Mouse (Mus musculus) midbrain, embryonic 10.5 days (tissue): ENCODE measurements around the gene Sox10. TPM values are rescaled to one million over a fixed set of nuclear protein-coding genes. Genes with fewer than 3 reads are reported as not detected.

Experiments
- DNase-seq: peaks from one replicate; pipeline ENCODE4 v3.0.0-alpha.2; 2017; ENCODE audit warnings: low spot score
- H3K27ac ChIP-seq: fragments of 300-500 bp; sonication (generic); replicated peaks from 2 replicates; pipeline ENCODE4 v1.5.1; 2016; ENCODE audit warnings: mild to moderate bottlenecking
- H3K27me3 ChIP-seq: fragments of 300-500 bp; sonication (generic); 2 replicates; pipeline ENCODE4 v1.6.1; 2016; ENCODE audit warnings: low read depth, mild to moderate bottlenecking; ENCODE audit not compliant: poor library complexity, severe bottlenecking
- H3K36me3 ChIP-seq: fragments of 300-500 bp; sonication (generic); 2 replicates; pipeline ENCODE4 v1.6.1; 2016; ENCODE audit warnings: mild to moderate bottlenecking, moderate library complexity
- H3K4me1 ChIP-seq: fragments of 300-500 bp; sonication (generic); 2 replicates; pipeline ENCODE4 v1.6.1; 2016
- H3K4me3 ChIP-seq: fragments of 300-500 bp; sonication (generic); 2 replicates; pipeline ENCODE4 v1.5.1; 2016; ENCODE audit warnings: mild to moderate bottlenecking, moderate library complexity
- H3K9me3 ChIP-seq: fragments of 300-500 bp; sonication (generic); replicated peaks from 2 replicates; pipeline ENCODE4 v1.6.1; 2016; ENCODE audit warnings: mild to moderate bottlenecking
- WGBS: fragments of 180-500 bp; shearing (Covaris S2); methylation state at CpG from one replicate; pipeline ENCODE4 v1.1.7; 2016; 5-methylcytosine and 5-hydroxymethylcytosine counted together
- polyA plus RNA-seq: library from polyadenylated mRNA; unstranded; fragments of >200 nt; fragmentation: Nextera tagmentation; extraction: Ambion mirVana; gene quantifications from 2 replicates; pipeline ENCODE4 v1.2.1, GENCODE M21; 2016

Gene Sox10
- polyA plus RNA-seq, 1 experiment from 2014 or later: 2.5 TPM

- H3K36me3 ChIP-seq: peaks cover 77% of the 10 kb centered on the region
- no peaks in the 10 kb centered on the region for H3K4me1 ChIP-seq
- H3K27ac ChIP-seq: no peak overlapping the region
- 83% methylated on average over 10 of the region's 10 CpGs for WGBS
- no peaks in the 10 kb centered on the region for H3K9me3 ChIP-seq
- H3K4me3 ChIP-seq: no peak overlapping the region
- no peak for DNase-seq
- no peaks in the 10 kb centered on the region for H3K27me3 ChIP-seq
These were observed 34.3 kb downstream of the Sox10 start for GRCm38 (mm10) chr15:79130782-79131181.

- peaks cover 89% of the 10 kb centered on the region for H3K36me3 ChIP-seq
- no peaks in the 10 kb centered on the region for H3K9me3 ChIP-seq
- WGBS: 87% methylated on average over 7 of the region's 7 CpGs
- H3K27ac ChIP-seq: no peak overlapping the region
- no peaks in the 10 kb centered on the region for H3K27me3 ChIP-seq
- H3K4me1 ChIP-seq: no peaks in the 10 kb centered on the region
- DNase-seq: no peak
- H3K4me3 ChIP-seq: no peak overlapping the region
These were observed 35.7 kb downstream of the Sox10 start for GRCm38 (mm10) chr15:79129311-79129710.

- H3K27me3 ChIP-seq: no peaks in the 10 kb centered on the region
- 95% methylated on average over 5 of the region's 5 CpGs for WGBS
- no peak overlapping the region for H3K27ac ChIP-seq
- peaks cover 91% of the 10 kb centered on the region for H3K36me3 ChIP-seq
- no peak for DNase-seq
- H3K4me1 ChIP-seq: no peaks in the 10 kb centered on the region
- no peaks in the 10 kb centered on the region for H3K9me3 ChIP-seq
- no peak overlapping the region for H3K4me3 ChIP-seq
These were observed 36.8 kb downstream of the Sox10 start for GRCm38 (mm10) chr15:79128208-79128607.

GRCm38 (mm10) chr15:79127101-79127500, 37.9 kb downstream of the Sox10 start:
- 91% methylated on average over 12 of the region's 12 CpGs for WGBS
- no peaks in the 10 kb centered on the region for H3K9me3 ChIP-seq
- H3K4me3 ChIP-seq: no peak overlapping the region
- no peak for DNase-seq
- H3K27me3 ChIP-seq: no peaks in the 10 kb centered on the region
- no peak overlapping the region for H3K27ac ChIP-seq
- peaks cover 89% of the 10 kb centered on the region for H3K36me3 ChIP-seq
- H3K4me1 ChIP-seq: no peaks in the 10 kb centered on the region

GRCm38 (mm10) chr15:79126217-79126932, 38.7 kb downstream of the Sox10 start:
- Histone ChIP-seq H3K4me3 (no peak overlapping the region), H3K27me3 (no peaks in the 10 kb centered on the region), H3K4me1 (no peaks in the 10 kb centered on the region), H3K36me3 (peaks cover 82% of the 10 kb centered on the region), H3K9me3 (no peaks in the 10 kb centered on the region), H3K27ac (no peak overlapping the region)
- WGBS: 85% methylated on average over 13 of the region's 13 CpGs
- peak; percentile 51 for DNase-seq

- whole genome bisulfite sequencing: 82% methylated on average over 10 of the region's 10 CpGs
These were observed 40.6 kb downstream of the Sox10 start for GRCm38 (mm10) chr15:79124331-79124875.

GRCm38 (mm10) chr15:79123751-79124150, 41.3 kb downstream of the Sox10 start:
- WGBS: 89% methylated on average over 6 of the region's 6 CpGs
- no peak for DNase-seq
- no peak overlapping the region for H3K4me3 ChIP-seq
- peaks cover 77% of the 10 kb centered on the region for H3K36me3 ChIP-seq
- no peaks in the 10 kb centered on the region for H3K4me1 ChIP-seq
- no peak overlapping the region for H3K27ac ChIP-seq
- H3K9me3 ChIP-seq: no peaks in the 10 kb centered on the region
- no peaks in the 10 kb centered on the region for H3K27me3 ChIP-seq

More at GRCm38 (mm10) chr15:79124331-79124875, 40.6 kb downstream of the Sox10 start:
- H3K27me3 ChIP-seq: no peaks in the 10 kb centered on the region
- DNase-seq: no peak
- peaks cover 76% of the 10 kb centered on the region for H3K36me3 ChIP-seq
- no peaks in the 10 kb centered on the region for H3K4me1 ChIP-seq
- H3K4me3 ChIP-seq: no peak overlapping the region
- no peaks in the 10 kb centered on the region for H3K9me3 ChIP-seq
- no peak overlapping the region for H3K27ac ChIP-seq

GRCm38 (mm10) chr15:79122546-79122945, 42.5 kb downstream of the Sox10 start:
- Histone ChIP-seq H3K4me1 (no peaks in the 10 kb centered on the region), H3K36me3 (peaks cover 75% of the 10 kb centered on the region), H3K4me3 (no peak overlapping the region), H3K27me3 (no peaks in the 10 kb centered on the region), H3K9me3 (no peaks in the 10 kb centered on the region), H3K27ac (no peak overlapping the region)
- DNase-seq: no peak
- 87% methylated on average over 13 of the region's 13 CpGs for WGBS

GRCm38 (mm10) chr15:79122119-79122518, 42.9 kb downstream of the Sox10 start:
- DNase-seq: no peak
- 87% methylated on average over 4 of the region's 4 CpGs for WGBS
- Histone ChIP-seq H3K4me1 (no peaks in the 10 kb centered on the region), H3K27me3 (no peaks in the 10 kb centered on the region), H3K36me3 (peaks cover 75% of the 10 kb centered on the region), H3K27ac (no peak overlapping the region), H3K4me3 (no peak overlapping the region), H3K9me3 (no peaks in the 10 kb centered on the region)

- Histone ChIP-seq H3K4me3 (no peak overlapping the region), H3K27me3 (no peaks in the 10 kb centered on the region), H3K9me3 (no peaks in the 10 kb centered on the region), H3K36me3 (peaks cover 62% of the 10 kb centered on the region), H3K27ac (no peak overlapping the region), H3K4me1 (no peaks in the 10 kb centered on the region)
- 86% methylated on average over 9 of the region's 9 CpGs for WGBS
- DNase-seq: no peak
These were observed 45.5 kb downstream of the Sox10 start for GRCm38 (mm10) chr15:79119491-79119890.

- Histone ChIP-seq H3K27me3 (peaks cover 14% of the 10 kb centered on the region), H3K4me1 (peaks cover 6% of the 10 kb centered on the region), H3K27ac (no peak overlapping the region), H3K36me3 (peaks cover 39% of the 10 kb centered on the region), H3K9me3 (no peaks in the 10 kb centered on the region), H3K4me3 (no peak overlapping the region)
- 75% methylated on average over 5 of the region's 5 CpGs for WGBS
- no peak for DNase-seq
These were observed 49.8 kb downstream of the Sox10 start for GRCm38 (mm10) chr15:79115276-79115675.

GRCm38 (mm10) chr15:79111774-79112173, 53.3 kb downstream of the Sox10 start:
- no peak overlapping the region for H3K27ac ChIP-seq
- H3K4me3 ChIP-seq: no peak overlapping the region
- H3K4me1 ChIP-seq: peaks cover 31% of the 10 kb centered on the region
- H3K9me3 ChIP-seq: no peaks in the 10 kb centered on the region
- H3K27me3 ChIP-seq: peaks cover 28% of the 10 kb centered on the region
- peaks cover 15% of the 10 kb centered on the region for H3K36me3 ChIP-seq
- DNase-seq: no peak
- WGBS: 88% methylated on average over 4 of the region's 4 CpGs

- peak overlapping the region; percentile 80 for H3K4me3 ChIP-seq
- WGBS: 64% methylated on average over 2 of the region's 2 CpGs
These were observed 54.5 kb downstream of the Sox10 start for GRCm38 (mm10) chr15:79110528-79110927.

More at GRCm38 (mm10) chr15:79110528-79110927, 54.5 kb downstream of the Sox10 start:
- no peak for DNase-seq
- Histone ChIP-seq H3K4me1 (peaks cover 31% of the 10 kb centered on the region), H3K9me3 (no peaks in the 10 kb centered on the region), H3K36me3 (peaks cover 15% of the 10 kb centered on the region), H3K27me3 (peaks cover 28% of the 10 kb centered on the region), H3K27ac (no peak overlapping the region)
